ENCODE assay signal across 20 mouse cellular contexts in the genomic region with DNA sequence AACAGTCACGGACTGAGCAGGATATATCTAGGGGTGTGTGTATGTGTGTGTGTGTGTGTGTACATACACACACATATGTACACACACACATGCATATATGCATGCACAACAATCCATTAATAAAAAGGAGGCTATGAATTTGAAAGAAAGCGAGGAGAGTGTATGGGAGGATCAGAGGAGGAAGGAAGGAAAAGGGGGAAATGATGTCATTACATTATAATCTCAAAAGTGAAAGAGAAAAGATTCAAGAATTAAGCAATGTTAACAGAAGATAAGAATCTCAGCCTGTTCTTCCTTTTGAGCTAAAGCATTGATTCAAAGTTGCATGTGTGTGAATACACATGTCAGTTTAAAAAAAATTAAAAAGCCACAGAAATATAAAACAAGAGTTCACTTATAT.
DNase-seq lines count a peak whose midpoint lies in the region; ATAC-seq and TF ChIP-seq lines count a peak whose summit lies in the region.
"Had no signal": no experiment of that assay in that cellular context is flagged by ENCODE, and none has a peak within 500 bp of the region (broad histone marks: within the 10 kb centered on the region; RNA-seq: fewer than 3 reads in every experiment).

No protein-coding gene starts in this region.

- peaks cover 2% of the 10 kb centered on the region; the same call in 1 of the 2 replicates for H3K4me1 ChIP-seq in liver, adult 2 months (ENCODE audit: control insufficient read depth, insufficient read depth, low read length)
- H3K4me1 ChIP-seq in liver, postnatal 0 days (ENCODE audit: insufficient read depth), result no peaks in the 10 kb centered on the region
- no peaks in the 10 kb centered on the region for H3K4me1 ChIP-seq in stomach, postnatal 0 days (replicated peaks; ENCODE audit: control insufficient read depth, insufficient read depth)
- no peaks in the 10 kb centered on the region for H3K4me1 ChIP-seq in midbrain, embryonic 16.5 days (ENCODE audit: control insufficient read depth, insufficient read depth, low read length)
- H3K4me1 ChIP-seq: embryonic facial prominence, embryonic 12.5 days; limb, embryonic 10.5 days; neural tube, embryonic 12.5 days had no signal

- no peak overlapping the region for H3K4me3 ChIP-seq in liver, adult 2 months (ENCODE audit: insufficient read depth, low read depth, low read length)
- no peak overlapping the region for H3K4me3 ChIP-seq in liver, postnatal 0 days (ENCODE audit: low read depth, low read length)
- H3K4me3 ChIP-seq in stomach, postnatal 0 days (ENCODE audit: low read depth, low read length), result no peak overlapping the region
- no peak overlapping the region for H3K4me3 ChIP-seq in midbrain, embryonic 16.5 days (ENCODE audit: low read depth, low read length)
- H3K4me3 ChIP-seq: embryonic facial prominence, embryonic 12.5 days; hindbrain, embryonic 12.5 days; limb, embryonic 10.5 days; neural tube, embryonic 12.5 days had no signal

- TF ChIP-seq EP300 in liver, postnatal 0 days (IDR thresholded peaks at IDR 0.05; ENCODE audit: low read depth), result no peak
- TF ChIP-seq EP300 in stomach, postnatal 0 days (optimal IDR thresholded peaks at IDR 0.05), result no peak

- WGBS in liver, adult 2 months, result 78% methylated on average over 2 of the region's 2 CpGs
- 61% methylated on average over 2 of the region's 2 CpGs for WGBS in liver, postnatal 0 days (ENCODE audit: insufficient replicate concordance)
- WGBS in stomach, postnatal 0 days, result 79% methylated on average over 2 of the region's 2 CpGs
- WGBS in midbrain, embryonic 16.5 days, result 89% methylated on average over 2 of the region's 2 CpGs

- H3K9ac ChIP-seq in liver, adult 2 months (ENCODE audit: low read depth, low read length), result no peak overlapping the region
- no peak overlapping the region for H3K9ac ChIP-seq in liver, postnatal 0 days (replicated peaks)
- no peak overlapping the region for H3K9ac ChIP-seq in stomach, postnatal 0 days (ENCODE audit: low read length)
- H3K9ac ChIP-seq in midbrain, embryonic 16.5 days (ENCODE audit: low read depth, low read length), result no peak overlapping the region
- H3K9ac ChIP-seq: embryonic facial prominence, embryonic 12.5 days; hindbrain, embryonic 12.5 days; neural tube, embryonic 12.5 days had no signal

- no peak overlapping the region for H3K27ac ChIP-seq in liver, adult 2 months (replicated peaks; ENCODE audit: insufficient read depth, low read depth, low read length)
- no peak overlapping the region for H3K27ac ChIP-seq in liver, postnatal 0 days (ENCODE audit: low read depth)
- H3K27ac ChIP-seq in stomach, postnatal 0 days (replicated peaks), result no peak overlapping the region
- H3K27ac ChIP-seq in midbrain, embryonic 16.5 days (ENCODE audit: low read length), result no peak overlapping the region
- H3K27ac ChIP-seq: embryonic facial prominence, embryonic 12.5 days; hindbrain, embryonic 12.5 days; kidney, postnatal 0 days; limb, embryonic 10.5 days; neural tube, embryonic 12.5 days had no signal

- DNase-seq in liver, adult 2 months (ENCODE audit: extremely low read depth, low read depth, low spot score), result peak; percentile 14
- no peak for DNase-seq in liver, postnatal 0 days
- DNase-seq in induced T-regulatory cell, adult 2 months (ENCODE audit: low read depth), result peak; percentile 66
- DNase-seq in lung, postnatal 4 days, result no peak
- DNase-seq in stomach, postnatal 0 days (ENCODE audit: low spot score), result no peak
- DNase-seq: cerebellum, adult 18-20 months; cerebellum, postnatal 14 days; heart, postnatal 14 days; kidney, adult 18-20 months; liver; lung, postnatal 10 days; right cerebral cortex, postnatal 14 days had no signal

- no peak for TF ChIP-seq POLR2A in liver, adult 2 months (IDR thresholded peaks at IDR 0.05; ENCODE audit: extremely low read depth, insufficient read depth, low read length)

- no peak for TF ChIP-seq CTCF in liver, adult 2 months (IDR thresholded peaks at IDR 0.05; ENCODE audit: low read depth, low read length)
- TF ChIP-seq CTCF in liver, postnatal 0 days (IDR thresholded peaks at IDR 0.05; ENCODE audit: low read depth), result no peak
- no peak for TF ChIP-seq CTCF in stomach, postnatal 0 days (IDR thresholded peaks at IDR 0.05; ENCODE audit: low read depth)

- peaks cover 14% of the 10 kb centered on the region; the same call in 1 of the 2 replicates for H3K79me2 ChIP-seq in liver, adult 2 months (ENCODE audit: control insufficient read depth, insufficient read depth, low read length)

- no peaks in the 10 kb centered on the region for H3K36me3 ChIP-seq in liver, adult 2 months (ENCODE audit: control insufficient read depth, insufficient read depth, low read length)
- H3K36me3 ChIP-seq in liver, postnatal 0 days (replicated peaks; ENCODE audit: insufficient read depth, low read length), result no peaks in the 10 kb centered on the region
- H3K36me3 ChIP-seq in stomach, postnatal 0 days (ENCODE audit: control insufficient read depth, insufficient read depth, low read length), result no peaks in the 10 kb centered on the region
- no peaks in the 10 kb centered on the region for H3K36me3 ChIP-seq in midbrain, embryonic 16.5 days (ENCODE audit: control insufficient read depth, insufficient read depth, low read length)
- H3K36me3 ChIP-seq: embryonic facial prominence, embryonic 12.5 days; limb, embryonic 10.5 days; neural tube, embryonic 12.5 days had no signal

- H3K4me2 ChIP-seq in liver, postnatal 0 days (ENCODE audit: low read depth, low read length), result no peak overlapping the region
- no peak overlapping the region for H3K4me2 ChIP-seq in stomach, postnatal 0 days (replicated peaks; ENCODE audit: low read depth)
- no peak overlapping the region for H3K4me2 ChIP-seq in midbrain, embryonic 16.5 days (ENCODE audit: low read length)
- H3K4me2 ChIP-seq: embryonic facial prominence, embryonic 12.5 days; heart, embryonic 11.5 days; hindbrain, embryonic 12.5 days; neural tube, embryonic 12.5 days had no signal

- H3K27me3 ChIP-seq in liver, adult 2 months (ENCODE audit: control insufficient read depth, insufficient read depth, low read length), result no peaks in the 10 kb centered on the region
- H3K27me3 ChIP-seq in liver, postnatal 0 days (ENCODE audit: insufficient read depth, low read length), result no peaks in the 10 kb centered on the region
- no peaks in the 10 kb centered on the region for H3K27me3 ChIP-seq in stomach, postnatal 0 days (ENCODE audit: control insufficient read depth, insufficient read depth, low read length)
- no peaks in the 10 kb centered on the region for H3K27me3 ChIP-seq in midbrain, embryonic 16.5 days (ENCODE audit: control insufficient read depth, insufficient read depth, low read depth, low read length)
- H3K27me3 ChIP-seq: embryonic facial prominence, embryonic 12.5 days; hindbrain, embryonic 12.5 days; neural tube, embryonic 12.5 days had no signal

- no peak for ATAC-seq in liver, postnatal 0 days
- ATAC-seq in CD4-positive, CD25-positive, alpha-beta regulatory T cell, adult 4 months, result peak; percentile 89
- ATAC-seq in stomach, postnatal 0 days (ENCODE audit: low FRiP score, low TSS enrichment), result no peak
- ATAC-seq in midbrain, embryonic 16.5 days, result no peak

- no peaks in the 10 kb centered on the region for H3K9me3 ChIP-seq in liver, postnatal 0 days (ENCODE audit: low read length)
- no peaks in the 10 kb centered on the region for H3K9me3 ChIP-seq in stomach, postnatal 0 days (ENCODE audit: control insufficient read depth, low read length)
- H3K9me3 ChIP-seq in midbrain, embryonic 16.5 days (replicated peaks; ENCODE audit: control insufficient read depth, low read length, poor library complexity, severe bottlenecking), result no peaks in the 10 kb centered on the region
- H3K9me3 ChIP-seq: embryonic facial prominence, embryonic 12.5 days; hindbrain, embryonic 12.5 days; limb, embryonic 10.5 days; neural tube, embryonic 12.5 days had no signal

Comparison
In these comparisons a context has a peak if more than half of its experiments do, and no peak if none do; other contexts are left out.
1. DNase-seq: peak in liver, adult 2 months (single experiment) and induced T-regulatory cell, adult 2 months (single experiment); none in liver, postnatal 0 days (single experiment), lung, postnatal 4 days (0 of 2) and stomach, postnatal 0 days (single experiment).